Mouse (Mus musculus): ENCODE measurements around the gene Cldn8.

DNA sequence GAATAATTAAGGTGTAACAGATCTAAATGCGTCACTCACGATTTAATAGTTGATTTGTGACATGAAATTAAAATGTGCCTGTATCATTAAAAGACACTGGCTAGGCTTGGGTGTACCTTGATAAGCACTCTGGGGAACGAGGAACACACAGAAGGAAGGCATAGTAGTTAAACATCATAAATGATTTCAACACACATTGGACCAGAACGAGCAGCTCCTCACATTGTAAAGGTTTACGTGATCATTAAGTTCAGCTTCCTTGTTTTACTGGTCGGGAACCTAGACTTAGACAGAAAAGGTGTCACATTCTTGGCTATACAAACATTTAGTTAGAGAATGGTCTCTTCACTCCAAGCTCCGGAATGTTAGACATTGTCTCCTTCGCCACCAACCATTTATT lies 37.3 kb upstream of the Cldn8 start:
- TF ChIP-seq CTCF (IDR thresholded peaks at IDR 0.05; ENCODE audit: extremely low read depth, insufficient read depth, low read length) = no peak
- TF ChIP-seq POLR2A (IDR thresholded peaks at IDR 0.05; ENCODE audit: extremely low read depth, insufficient read depth, low read length) = no peak

Measured in cortical plate, adult 2 months (tissue).